Mouse (Mus musculus): ENCODE results near the gene Ampd2.

GRCm38 (mm10) chr3:108065551-108065950, 20.9 kb downstream of the Ampd2 start:
- no peak for TF ChIP-seq POLR2A (IDR thresholded peaks at IDR 0.05; ENCODE audit: extremely low read depth, insufficient read depth, low read length)
- TF ChIP-seq CTCF (IDR thresholded peaks at IDR 0.05; ENCODE audit: low read depth, low read length): no peak

Measured in liver, adult 2 months (tissue).